In the genomic region with DNA sequence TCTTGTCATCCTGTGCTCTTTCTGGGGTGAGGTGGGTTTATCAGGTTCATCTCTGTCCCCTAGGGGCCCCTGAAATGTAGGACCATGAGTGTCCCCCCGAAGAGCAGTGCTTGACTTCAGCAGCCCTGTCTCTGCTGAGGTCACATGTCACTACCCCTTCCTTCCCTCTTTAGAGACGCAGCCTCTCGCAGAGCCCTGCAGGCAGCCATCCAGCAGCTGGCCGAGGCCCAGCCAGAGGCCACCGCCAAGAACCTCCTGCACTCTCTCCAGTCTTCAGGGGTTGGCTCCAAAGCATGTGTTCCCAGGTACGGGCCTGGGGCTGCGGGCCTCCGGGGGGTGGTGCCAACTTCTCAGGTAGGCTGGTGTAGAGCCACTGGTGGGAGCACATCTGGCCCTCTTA, we compare ENCODE assay signal across 12 mouse cellular contexts. TPM values are rescaled to one million over a fixed set of nuclear protein-coding genes. Genes with fewer than 3 reads are reported as not detected.
DNase-seq lines count a peak whose midpoint lies in the region; ATAC-seq lines count a peak whose summit lies in the region.
"Had no signal": no experiment of that assay in that cellular context is flagged by ENCODE, and none has a peak within 500 bp of the region (broad histone marks: within the 10 kb centered on the region; RNA-seq: fewer than 3 reads in every experiment).

No protein-coding gene starts in this region.

- H3K9ac ChIP-seq in hindbrain, embryonic 14.5 days: no peak overlapping the region
- H3K9ac ChIP-seq: liver, embryonic 14.5 days had no signal

- H3K36me3 ChIP-seq in hindbrain, embryonic 14.5 days (replicated peaks; ENCODE audit: control insufficient read depth, insufficient read depth): peaks cover 90% of the 10 kb centered on the region

- DNase-seq in left cerebral cortex, postnatal 10 days (ENCODE audit: extremely low spot score in 1 of 2, low spot score in 2 of 2): peak; percentile 24 to 64
- no peak for DNase-seq in left cerebral cortex, adult 18-20 months (ENCODE audit: low spot score in 2 of 2)
- peak; percentile 51 for DNase-seq in gastrocnemius, postnatal 14 days
- peak; percentile 86 for DNase-seq in heart, postnatal 4 days
- no peak for DNase-seq in right cerebral cortex, postnatal 4 days
- no peak for DNase-seq in hindbrain, embryonic 14.5 days (ENCODE audit: low spot score)

- no peaks in the 10 kb centered on the region for H3K27me3 ChIP-seq in hindbrain, embryonic 14.5 days (ENCODE audit: control insufficient read depth, insufficient read depth, low read length)

- intact Hi-C loops in left cerebral cortex, postnatal 10 days (cut with DNase I): loop anchor here (5.0 kb wide), 1 partner anchor 37 kb away; no protein-coding TSS in a partner anchor
- intact Hi-C loops in gastrocnemius, postnatal 14 days (cut with DNase I; ENCODE audit: low total_unique reads): no loop called here

- H3K4me3 ChIP-seq in brown adipose tissue, adult 24 weeks (ENCODE audit: insufficient read depth, low read depth, low read length): no peak overlapping the region
- H3K4me3 ChIP-seq in hindbrain, embryonic 14.5 days (replicated peaks; ENCODE audit: low read length): no peak overlapping the region
- H3K4me3 ChIP-seq: myocyte had no signal

- WGBS in hindbrain, embryonic 14.5 days: 82% methylated on average over 8 of the region's 8 CpGs

- H3K4me2 ChIP-seq in hindbrain, embryonic 14.5 days (replicated peaks): no peak overlapping the region

- ATAC-seq in megakaryocyte, adult 5-6 weeks (ENCODE audit: poor library complexity, severe bottlenecking): no peak
- ATAC-seq in hindbrain, embryonic 14.5 days (ENCODE audit: low FRiP score): no peak
- ATAC-seq: forebrain, embryonic 14.5 days; intestine, postnatal 0 days had no signal

- peaks cover 9% of the 10 kb centered on the region for H3K4me1 ChIP-seq in brown adipose tissue, adult 24 weeks (ENCODE audit: control insufficient read depth, insufficient read depth, insufficient read length, low read length)
- no peaks in the 10 kb centered on the region for H3K4me1 ChIP-seq in hindbrain, embryonic 14.5 days (replicated peaks; ENCODE audit: control insufficient read depth, insufficient read depth, low read length)

- H3K27ac ChIP-seq in brown adipose tissue, adult 24 weeks (replicated peaks; ENCODE audit: low read depth, low read length): peak overlapping the region; percentile 64; the same call in 1 of the 2 replicates
- no peak overlapping the region for H3K27ac ChIP-seq in hindbrain, embryonic 14.5 days
- H3K27ac ChIP-seq: liver, embryonic 14.5 days had no signal

- no peaks in the 10 kb centered on the region for H3K9me3 ChIP-seq in hindbrain, embryonic 14.5 days (ENCODE audit: control insufficient read depth, low read length)

RNA-seq across cellular contexts. Expression of a gene that starts 9.9 kb away (rescaled TPM):
- total RNA-seq in left cerebral cortex, postnatal 10 days (2021): 10 to 100 TPM; 71.3 to 75.0 TPM
- 10 to 100 TPM; 62.0 to 66.4 TPM for total RNA-seq in left cerebral cortex, adult 18-20 months (2021)
- 9.9 and 15.0 TPM in 2 replicates for polyA plus RNA-seq in brown adipose tissue, adult 24 weeks (2012; ENCODE audit: insufficient read depth, insufficient read length, missing spikeins)
- total RNA-seq in gastrocnemius, postnatal 14 days (2021): 10 to 100 TPM; 28.7 to 31.3 TPM
- total RNA-seq in heart, postnatal 4 days (2021): 10 to 100 TPM; 52.7 to 56.7 TPM
- total RNA-seq in megakaryocyte, adult 5-6 weeks (2015): 9.0 and 9.2 TPM in 2 replicates
- 13.2 and 13.4 TPM in 2 replicates for total RNA-seq in megakaryocyte, adult 5-6 weeks (2017)
- polyA plus RNA-seq in hindbrain, embryonic 14.5 days (2014; fragmentation: Nextera tagmentation; extraction: Ambion mirVana): 40.5 and 45.2 TPM in 2 replicates

RNA-seq across cellular contexts. Expression of a gene that starts 15.7 kb away (rescaled TPM):
- total RNA-seq in left cerebral cortex, postnatal 10 days (2021): 100 to 1,000 TPM; 400 to 410 TPM
- total RNA-seq in left cerebral cortex, adult 18-20 months (2021): 100 to 1,000 TPM; 185 to 199 TPM
- polyA plus RNA-seq in brown adipose tissue, adult 24 weeks (2012; ENCODE audit: insufficient read depth, insufficient read length, missing spikeins): 575 and 685 TPM in 2 replicates
- 100 to 1,000 TPM; 780 to 872 TPM for total RNA-seq in gastrocnemius, postnatal 14 days (2021)
- 100 to 1,000 TPM; 852 to 919 TPM for total RNA-seq in heart, postnatal 4 days (2021)
- 1,875 and 2,228 TPM in 2 replicates for total RNA-seq in megakaryocyte, adult 5-6 weeks (2015)
- 1,202 and 1,250 TPM in 2 replicates for total RNA-seq in megakaryocyte, adult 5-6 weeks (2017)
- 952 and 1,000 TPM in 2 replicates for polyA plus RNA-seq in hindbrain, embryonic 14.5 days (2014; fragmentation: Nextera tagmentation; extraction: Ambion mirVana)

RNA-seq across cellular contexts. Expression of a gene that starts 56.7 kb away (rescaled TPM):
- total RNA-seq in left cerebral cortex, postnatal 10 days (2021): 10 to 100 TPM; 91.6 to 94.6 TPM
- 100 to 1,000 TPM; 108 TPM for total RNA-seq in left cerebral cortex, adult 18-20 months (2021)
- 20.9 and 29.4 TPM in 2 replicates for polyA plus RNA-seq in brown adipose tissue, adult 24 weeks (2012; ENCODE audit: insufficient read depth, insufficient read length, missing spikeins)
- 10 to 100 TPM; 28.9 to 35.2 TPM for total RNA-seq in gastrocnemius, postnatal 14 days (2021)
- total RNA-seq in heart, postnatal 4 days (2021): 10 to 100 TPM; 56.8 to 58.2 TPM
- 36.4 and 44.0 TPM in 2 replicates for total RNA-seq in megakaryocyte, adult 5-6 weeks (2015)
- total RNA-seq in megakaryocyte, adult 5-6 weeks (2017): 39.9 and 43.8 TPM in 2 replicates
- polyA plus RNA-seq in hindbrain, embryonic 14.5 days (2014; fragmentation: Nextera tagmentation; extraction: Ambion mirVana): 23.3 and 27.7 TPM in 2 replicates

Comparison
In these comparisons a context has a peak if more than half of its experiments do, and no peak if none do; other contexts are left out.
1. DNase-seq: peak in left cerebral cortex, postnatal 10 days (2 of 2), gastrocnemius, postnatal 14 days (single experiment) and heart, postnatal 4 days (single experiment); none in left cerebral cortex, adult 18-20 months (0 of 2), right cerebral cortex, postnatal 4 days (single experiment) and hindbrain, embryonic 14.5 days (single experiment).